In the genomic region with DNA sequence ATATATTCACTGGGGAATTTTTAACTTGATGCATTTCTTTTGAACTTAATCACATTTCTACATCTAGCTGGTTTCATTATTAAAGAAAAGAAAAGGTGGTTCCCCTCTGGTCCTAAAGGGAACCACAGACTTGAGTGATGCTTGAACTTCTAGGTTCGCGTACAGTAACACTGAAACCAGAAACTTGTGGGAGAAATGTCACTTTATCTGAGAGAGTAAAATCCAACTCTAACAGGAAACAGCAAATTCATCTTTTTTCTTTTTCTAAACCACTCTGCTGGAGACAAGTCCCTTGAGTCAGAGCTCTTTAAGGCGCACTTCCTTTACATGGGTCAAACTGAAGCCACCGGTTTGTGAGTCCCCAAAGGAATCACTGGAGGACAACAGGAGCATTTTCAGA, we compare ENCODE assay signal across 23 mouse cellular contexts. TPM values are rescaled to one million over a fixed set of nuclear protein-coding genes. Genes with fewer than 3 reads are reported as not detected.
A peak's percentile ranks its signal among the peaks of the same experiment; 100 is the strongest.
DNase-seq lines count a peak whose midpoint lies in the region; ATAC-seq lines count a peak whose summit lies in the region.
"Had no signal": no experiment of that assay in that cellular context is flagged by ENCODE, and none has a peak within 500 bp of the region (broad histone marks: within the 10 kb centered on the region; RNA-seq: fewer than 3 reads in every experiment).

No protein-coding gene starts in this region.

- peak; percentile 52 for ATAC-seq in megakaryocyte, adult 5-6 weeks (ENCODE audit: poor library complexity, severe bottlenecking)
- no peak for ATAC-seq in kidney, embryonic 16.5 days (ENCODE audit: low FRiP score, low TSS enrichment)
- ATAC-seq in hindbrain, embryonic 12.5 days (ENCODE audit: low FRiP score) = no peak
- ATAC-seq: hindbrain, postnatal 0 days had no signal

- H3K9ac ChIP-seq in kidney, embryonic 16.5 days (replicated peaks; ENCODE audit: low read length) = no peak overlapping the region
- H3K9ac ChIP-seq in hindbrain, embryonic 12.5 days = no peak overlapping the region
- H3K9ac ChIP-seq: forebrain, embryonic 12.5 days; limb, embryonic 13.5 days; liver, embryonic 13.5 days; lung, embryonic 14.5 days; midbrain, embryonic 12.5 days had no signal

- no peaks in the 10 kb centered on the region for H3K9me3 ChIP-seq in kidney, embryonic 16.5 days (ENCODE audit: low read length)
- no peaks in the 10 kb centered on the region for H3K9me3 ChIP-seq in hindbrain, embryonic 12.5 days (replicated peaks)
- H3K9me3 ChIP-seq: forebrain, embryonic 12.5 days; limb, embryonic 13.5 days; liver, embryonic 13.5 days; midbrain, embryonic 12.5 days had no signal

- no peak overlapping the region for H3K27ac ChIP-seq in kidney, embryonic 16.5 days (ENCODE audit: low read length)
- no peak overlapping the region for H3K27ac ChIP-seq in hindbrain, embryonic 12.5 days
- H3K27ac ChIP-seq: forebrain, embryonic 12.5 days; hindbrain, postnatal 0 days; limb, embryonic 13.5 days; liver, embryonic 13.5 days; midbrain, embryonic 12.5 days; stomach, postnatal 0 days had no signal

- peak; percentile 59 for DNase-seq in 3T3-L1 (ENCODE audit: low read depth, low spot score)
- peak; percentile 33 to 35 for DNase-seq in B cell, adult 2 months
- peak; percentile 13 for DNase-seq in c-Kit-positive CD71-negative TER-119-negative erythroid progenitor cells, embryonic 14.5 days (ENCODE audit: low read depth)
- no peak for DNase-seq in frontal cortex, postnatal 14 days (ENCODE audit: low spot score in 2 of 2)
- DNase-seq: adrenal gland, adult 2 months; cerebellum, postnatal 10 days; gastrocnemius, postnatal 10 days; heart, adult 18-20 months; heart, postnatal 4 days; kidney, adult 18-20 months; kidney, postnatal 10 days; liver, embryonic 13.5 days; lung, embryonic 14.5 days; lung, postnatal 36 days; right cerebral cortex, postnatal 25 days had no signal

- no peak overlapping the region for H3K4me3 ChIP-seq in kidney, embryonic 16.5 days (ENCODE audit: low read length)
- no peak overlapping the region for H3K4me3 ChIP-seq in hindbrain, embryonic 12.5 days
- H3K4me3 ChIP-seq: forebrain, embryonic 12.5 days; limb, embryonic 13.5 days; liver, embryonic 13.5 days; midbrain, embryonic 12.5 days had no signal

- 78% methylated on average over 4 of the region's 4 CpGs for WGBS in kidney, embryonic 16.5 days
- 86% methylated on average over 4 of the region's 4 CpGs for WGBS in hindbrain, embryonic 12.5 days

- no peaks in the 10 kb centered on the region for H3K27me3 ChIP-seq in kidney, embryonic 16.5 days (ENCODE audit: insufficient read depth, low read length)
- no peaks in the 10 kb centered on the region for H3K27me3 ChIP-seq in hindbrain, embryonic 12.5 days
- H3K27me3 ChIP-seq: forebrain, embryonic 12.5 days; limb, embryonic 13.5 days; liver, embryonic 13.5 days; midbrain, embryonic 12.5 days had no signal

- no peak overlapping the region for H3K4me2 ChIP-seq in kidney, embryonic 16.5 days (replicated peaks; ENCODE audit: low read depth, low read length)
- H3K4me2 ChIP-seq in hindbrain, embryonic 12.5 days (replicated peaks) = no peak overlapping the region
- H3K4me2 ChIP-seq: forebrain, embryonic 12.5 days; limb, embryonic 13.5 days; liver, embryonic 13.5 days; lung, embryonic 14.5 days; midbrain, embryonic 12.5 days had no signal

- H3K36me3 ChIP-seq in kidney, embryonic 16.5 days (ENCODE audit: insufficient read depth, low read length) = 0 out of 2 replicates have a peak, but pooled peaks cover 6% of the 10 kb centered on the region
- H3K36me3 ChIP-seq in hindbrain, embryonic 12.5 days = peaks cover 3% of the 10 kb centered on the region; the same call in 1 of the 2 replicates
- H3K36me3 ChIP-seq: liver, embryonic 13.5 days had no signal

- no peaks in the 10 kb centered on the region for H3K4me1 ChIP-seq in kidney, embryonic 16.5 days (ENCODE audit: insufficient read depth, low read length)
- H3K4me1 ChIP-seq in hindbrain, embryonic 12.5 days = no peaks in the 10 kb centered on the region
- H3K4me1 ChIP-seq: forebrain, embryonic 12.5 days; limb, embryonic 13.5 days; liver, embryonic 13.5 days; midbrain, embryonic 12.5 days had no signal

RNA-seq across cellular contexts. Expression of gene Mrpl39, which starts 22.4 kb away (rescaled TPM):
- total RNA-seq in megakaryocyte, adult 5-6 weeks (2015) = 26.1 and 29.2 TPM in 2 replicates
- total RNA-seq in megakaryocyte, adult 5-6 weeks (2017) = 37.8 and 41.1 TPM in 2 replicates
- polyA plus RNA-seq in kidney, embryonic 16.5 days (2015; fragmentation: Nextera tagmentation; extraction: Ambion mirVana) = 50.7 and 54.1 TPM in 2 replicates
- polyA plus RNA-seq in hindbrain, embryonic 12.5 days (2016; fragmentation: Nextera tagmentation; extraction: Ambion mirVana) = 42.7 and 47.0 TPM in 2 replicates

Comparison
In these comparisons a context has a peak if more than half of its experiments do, and no peak if none do; other contexts are left out.
1. DNase-seq: peak in 3T3-L1 (single experiment), B cell, adult 2 months (2 of 2) and c-Kit-positive CD71-negative TER-119-negative erythroid progenitor cells, embryonic 14.5 days (single experiment); none in frontal cortex, postnatal 14 days (0 of 2).